Mouse (Mus musculus): ENCODE data around the gene Idh3g. TPM values are rescaled to one million over a fixed set of nuclear protein-coding genes. Genes with fewer than 3 reads are reported as not detected.

Gene Idh3g
- polyA plus RNA-seq (2017; shearing (Covaris generic)): 100 to 1,000 TPM; 135 to 184 (median 143) TPM

DNA sequence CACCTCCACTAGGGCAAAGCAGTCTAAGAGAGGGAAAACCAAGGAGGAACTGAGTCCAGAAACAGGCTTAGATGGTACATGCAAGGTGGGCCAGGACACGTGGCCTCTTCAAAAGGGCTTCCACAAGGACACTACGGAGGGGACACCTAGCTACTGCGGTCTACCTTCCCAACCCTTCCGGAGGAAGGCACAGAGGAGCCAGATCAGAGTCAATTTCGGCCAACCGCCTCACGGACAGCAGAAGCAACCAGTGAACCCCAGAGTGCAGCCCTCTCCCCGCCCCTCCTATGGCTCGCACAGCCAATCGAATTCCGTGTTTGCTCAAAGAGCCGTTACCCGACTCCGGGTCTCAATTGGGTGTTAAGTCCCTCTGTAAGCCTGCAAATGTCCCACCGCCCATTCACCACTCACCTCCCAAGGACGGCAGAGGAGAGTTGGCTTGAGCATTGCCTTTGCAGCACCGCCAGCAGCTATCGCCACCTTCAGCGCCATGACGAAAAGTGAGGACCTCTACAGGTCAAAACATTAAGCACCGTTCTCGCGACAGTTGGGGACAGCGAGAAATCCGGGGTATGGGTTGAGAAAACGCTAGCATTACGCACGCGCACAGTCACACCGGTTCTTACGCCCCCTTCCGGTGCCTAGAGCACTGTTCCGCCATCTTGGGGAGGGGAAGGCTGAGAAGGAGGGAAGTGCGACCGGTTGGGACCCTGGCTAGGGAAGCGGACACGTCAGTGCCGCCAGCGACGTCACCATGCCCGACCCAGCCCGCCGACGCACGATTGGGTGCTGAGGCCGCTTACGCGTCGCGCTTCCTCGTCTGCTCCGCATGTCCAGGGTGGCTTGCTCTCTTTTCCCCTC, at the start of gene Idh3g, which contains the start of gene Ssr4:
Gene Idh3g (minus strand): TSS at position 534 of the 861 bp plus-strand sequence.
Gene Ssr4 (plus strand): TSS at position 665 of the 861 bp plus-strand sequence.
- peak; percentile 89 for ATAC-seq

DNA sequence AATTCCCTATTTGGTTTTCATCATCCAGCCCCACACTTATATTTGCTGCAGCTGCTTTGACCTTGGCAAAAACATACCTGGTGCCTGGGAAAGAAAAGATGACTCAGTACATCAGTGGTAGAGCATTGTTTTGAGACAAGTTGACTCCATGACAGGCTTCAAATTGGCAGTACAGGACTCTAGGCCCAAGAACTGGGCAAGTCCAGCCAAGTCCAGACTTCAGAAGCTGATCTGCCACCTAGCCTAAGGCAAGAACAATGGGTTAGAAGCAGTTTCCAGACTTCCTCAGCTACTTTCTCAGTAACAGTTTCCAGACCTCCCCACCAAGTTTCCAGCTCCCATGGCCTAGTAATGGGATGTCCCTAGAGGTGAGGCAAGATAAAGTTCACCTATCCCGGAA, 49.0 kb upstream of the Idh3g start:
- no peak for ATAC-seq

DNA sequence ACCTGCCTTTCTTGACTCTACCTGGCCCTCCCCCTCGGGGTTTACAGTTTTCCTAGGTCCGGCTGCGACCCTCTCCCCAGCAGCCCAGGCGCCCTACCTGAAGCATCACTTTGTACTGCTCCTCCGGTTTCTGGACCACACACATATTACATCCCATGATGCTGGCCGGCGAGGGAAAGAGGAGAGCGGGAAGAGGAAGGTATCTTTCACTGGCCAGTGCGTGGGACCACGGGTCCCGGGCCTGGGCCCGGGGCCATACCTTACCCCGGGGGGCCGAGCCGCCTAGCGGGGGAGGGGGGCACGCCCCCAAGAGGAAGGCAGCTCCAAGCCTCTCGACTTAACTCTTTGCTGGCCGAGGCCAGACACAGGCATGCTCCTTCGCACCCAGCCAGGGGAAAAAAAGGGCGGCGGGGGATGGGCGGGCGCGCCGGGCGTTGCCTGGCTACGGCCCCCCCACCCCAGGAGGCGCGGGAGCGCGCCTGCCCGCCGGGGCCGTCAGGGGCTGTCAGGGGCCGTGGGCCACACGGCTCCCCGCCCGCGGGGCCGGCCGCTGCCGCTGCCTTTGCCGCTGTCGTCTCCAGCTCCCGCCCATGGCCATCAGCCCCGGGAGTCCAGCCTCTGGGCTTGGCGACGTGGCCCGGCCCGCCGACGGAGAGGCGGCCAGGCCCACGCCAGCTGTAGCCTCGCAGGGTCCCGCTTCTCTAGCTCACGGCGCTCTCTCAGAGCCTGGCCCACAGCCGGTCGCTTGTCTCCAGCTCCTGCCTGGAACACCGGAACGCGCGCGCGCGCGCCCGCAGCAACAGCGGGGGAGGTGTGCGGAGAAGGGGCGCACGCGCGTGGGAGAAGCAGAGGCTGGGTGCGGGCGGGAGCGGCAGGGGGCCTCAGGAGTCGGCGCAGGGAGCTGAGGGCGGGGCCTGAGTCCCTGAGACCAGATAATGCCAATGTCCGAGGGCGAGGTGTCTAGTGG, 37.8 kb upstream of the Idh3g start, which contains the start of gene Pdzd4:
Gene Pdzd4 (minus strand): TSS at position 785 of the 967 bp plus-strand sequence.
- no peak for ATAC-seq

DNA sequence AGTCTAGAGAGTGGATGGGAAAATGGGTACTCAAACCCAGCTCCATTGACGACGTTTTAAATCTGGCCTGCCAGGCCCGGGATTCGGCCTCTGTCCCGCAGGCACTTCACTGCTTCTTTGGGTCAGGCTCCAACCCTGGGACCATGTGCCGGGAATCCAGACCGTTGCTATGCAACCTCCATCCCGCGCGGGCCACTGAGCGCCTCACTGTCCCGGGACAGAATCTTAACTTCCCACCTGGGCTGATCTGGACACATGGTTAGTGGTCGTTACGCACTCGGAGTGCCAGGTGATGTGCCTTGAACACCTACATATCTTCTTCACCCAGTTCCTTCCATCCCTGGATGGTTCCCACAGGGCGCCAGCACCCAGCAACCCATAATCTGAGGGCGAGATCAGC, 37.0 kb upstream of the Idh3g start:
- no peak for ATAC-seq

DNA sequence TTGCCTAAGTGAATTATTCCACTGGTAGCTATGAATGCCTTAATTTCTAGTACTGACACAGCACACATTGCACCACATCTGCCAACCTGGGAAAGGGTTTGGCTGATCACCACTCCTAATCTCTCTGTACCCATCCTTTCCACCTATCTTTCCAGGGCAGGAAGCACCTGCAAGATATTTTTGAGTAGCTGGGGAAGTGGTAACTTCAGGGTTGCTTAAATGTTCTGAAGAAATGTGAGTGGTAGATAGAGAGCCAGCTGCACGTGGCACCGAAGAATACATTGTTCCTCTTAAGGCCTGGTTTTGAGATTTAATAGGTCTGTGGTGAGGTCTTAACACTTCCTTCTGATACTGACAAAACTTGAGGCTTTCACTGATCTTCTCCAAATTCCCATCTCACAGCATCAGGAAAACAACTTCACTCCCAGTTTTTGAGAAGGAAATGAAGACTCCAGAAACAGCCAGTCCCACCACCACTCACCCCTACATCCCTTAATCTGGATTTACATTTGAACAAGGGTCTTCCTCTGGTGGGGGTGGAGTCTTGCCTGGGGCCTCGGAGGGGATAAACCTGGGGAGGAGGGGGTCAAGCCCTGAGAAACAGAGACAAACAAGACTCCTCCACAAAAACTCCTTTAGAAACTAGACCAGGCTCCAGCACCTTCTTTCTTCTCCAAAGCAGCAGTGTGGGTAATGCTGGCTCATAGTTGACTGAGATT, 30.1 kb upstream of the Idh3g start:
- no peak for ATAC-seq

DNA sequence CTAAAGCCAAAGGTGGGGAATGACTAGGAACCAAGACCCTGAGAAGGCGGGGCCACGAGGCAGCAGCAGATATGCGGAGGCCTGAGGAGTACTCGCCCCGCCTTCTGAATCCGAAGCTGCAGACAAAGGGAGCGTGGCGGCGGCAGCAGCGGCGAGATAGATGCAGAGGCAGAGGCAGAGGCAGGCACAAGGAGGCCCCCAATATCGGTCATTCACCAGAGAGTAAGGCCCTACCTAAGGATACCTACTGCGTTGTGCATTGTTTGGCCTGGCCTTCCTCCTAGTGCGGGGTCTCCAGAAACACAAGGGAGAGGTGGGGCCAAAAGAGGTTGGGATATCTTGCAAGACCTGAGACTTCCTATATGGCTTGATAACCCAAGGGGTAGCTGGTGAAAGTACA, 28.4 kb upstream of the Idh3g start:
- ATAC-seq: no peak

DNA sequence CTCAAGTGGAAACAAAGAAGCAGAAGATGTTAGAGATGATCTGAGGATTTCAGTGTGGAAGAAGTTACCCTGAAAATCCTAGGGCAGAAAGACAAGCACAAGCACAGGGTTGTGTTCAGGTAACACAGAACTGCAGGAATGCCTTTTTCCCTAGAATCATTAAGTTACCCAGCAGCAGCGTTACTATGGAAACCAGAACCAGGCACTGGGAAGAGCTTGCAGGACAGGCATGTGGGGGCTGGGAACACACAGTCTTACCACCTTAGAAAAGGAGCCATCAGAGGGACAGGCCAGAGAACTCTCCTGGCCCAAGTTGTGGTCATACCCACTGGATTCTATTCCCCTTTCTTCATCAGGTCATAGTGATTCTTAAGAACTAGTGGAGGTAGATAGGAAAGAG, 19.1 kb upstream of the Idh3g start:
- no peak for ATAC-seq

DNA sequence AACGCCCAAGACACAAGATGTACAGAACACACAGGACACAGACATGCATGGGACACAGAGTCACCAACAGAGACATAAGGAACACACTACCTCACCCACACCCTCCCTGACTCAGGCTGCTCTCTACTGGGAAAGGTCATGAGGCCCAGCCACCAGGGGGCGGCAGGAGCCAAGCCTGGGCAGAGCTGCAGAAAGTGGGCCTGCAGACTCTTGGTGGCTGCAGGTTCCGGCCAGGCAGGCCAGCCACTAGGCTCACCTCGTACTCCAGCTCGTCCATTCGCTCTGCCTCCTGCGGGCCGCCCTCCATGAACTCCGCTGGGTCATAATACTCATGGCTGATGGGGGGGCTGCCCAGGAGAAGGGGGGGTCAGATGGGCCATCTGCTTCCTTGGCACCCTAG, 11.8 kb upstream of the Idh3g start:
- ATAC-seq: peak; percentile 79

DNA sequence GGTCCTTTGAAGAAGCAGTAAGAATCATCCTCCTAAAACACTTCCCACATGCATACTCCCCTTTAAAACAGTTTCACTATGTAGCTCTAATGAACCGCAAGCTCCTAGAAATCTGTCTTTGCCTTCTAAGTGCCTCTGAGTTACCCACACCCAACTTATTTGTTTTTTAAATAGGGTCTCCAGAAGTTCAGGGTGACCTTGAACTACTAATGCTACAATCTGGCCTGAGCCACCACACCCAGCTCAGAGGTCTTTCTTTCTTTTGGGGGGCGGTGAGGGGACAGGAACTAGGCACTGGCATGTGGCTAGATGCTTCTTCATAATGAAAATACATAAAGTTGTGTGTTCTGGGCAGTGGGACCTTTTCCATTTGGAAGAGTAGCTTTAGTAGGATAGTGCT, 10.8 kb upstream of the Idh3g start:
- ATAC-seq: no peak

DNA sequence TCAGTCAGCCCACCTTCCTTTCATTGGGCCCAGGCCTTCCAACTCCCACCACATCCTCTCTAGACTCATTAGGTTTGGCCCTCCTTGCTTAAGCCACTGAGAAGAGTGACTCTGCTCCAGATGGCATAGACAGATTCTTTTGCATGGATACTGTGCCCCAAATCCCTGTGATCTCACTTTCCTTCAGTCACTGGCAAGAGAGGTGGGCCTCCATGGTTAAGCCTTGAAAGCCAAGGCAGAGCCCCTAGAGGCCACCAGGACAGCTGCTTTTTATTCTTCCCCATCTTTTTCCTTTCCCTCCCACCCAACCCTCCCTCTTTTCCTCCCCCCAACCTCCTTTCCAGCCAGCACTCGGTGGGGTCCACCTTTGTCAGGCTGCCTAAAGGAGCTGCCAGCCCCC, 6.8 kb upstream of the Idh3g start:
- ATAC-seq: no peak

DNA sequence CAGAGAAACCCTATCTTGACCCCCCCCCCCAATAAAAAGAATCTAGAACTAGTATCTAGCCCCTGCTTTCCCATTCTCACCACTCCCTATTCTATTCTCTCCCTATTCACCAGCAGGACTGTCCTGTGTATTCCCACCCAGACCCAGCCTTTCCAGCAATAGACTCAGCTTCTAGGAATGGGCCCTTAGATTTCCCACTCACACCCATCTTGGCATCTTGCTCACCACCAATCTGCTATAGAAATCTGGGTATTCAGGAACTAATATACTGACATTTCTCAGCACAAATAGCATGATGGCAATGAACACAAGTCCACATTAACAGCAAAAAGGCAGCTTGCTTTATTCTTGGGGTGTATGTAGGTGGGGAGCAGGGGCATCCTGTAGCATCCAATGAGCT, 6.3 kb upstream of the Idh3g start:
- no peak for ATAC-seq

DNA sequence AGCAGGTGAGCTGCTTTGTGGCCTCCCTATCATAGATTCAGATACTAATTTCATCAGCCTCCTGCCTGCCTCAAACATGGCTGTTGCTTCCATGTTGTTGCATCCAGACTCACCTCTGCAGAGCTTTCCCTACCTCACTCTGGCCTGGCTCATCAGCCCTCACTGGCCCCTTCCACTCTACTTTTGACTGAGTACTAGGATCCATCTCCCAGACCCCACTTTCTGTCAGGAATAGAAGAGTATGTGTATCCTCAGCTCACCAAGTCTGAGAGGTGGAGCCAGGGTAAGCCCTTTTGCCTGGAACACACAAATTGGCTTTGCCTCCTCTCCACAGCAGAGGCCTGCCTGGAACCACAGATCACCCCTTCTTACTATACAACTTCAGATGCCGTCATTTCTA, 1.8 kb upstream of the Idh3g start:
- ATAC-seq: no peak

DNA sequence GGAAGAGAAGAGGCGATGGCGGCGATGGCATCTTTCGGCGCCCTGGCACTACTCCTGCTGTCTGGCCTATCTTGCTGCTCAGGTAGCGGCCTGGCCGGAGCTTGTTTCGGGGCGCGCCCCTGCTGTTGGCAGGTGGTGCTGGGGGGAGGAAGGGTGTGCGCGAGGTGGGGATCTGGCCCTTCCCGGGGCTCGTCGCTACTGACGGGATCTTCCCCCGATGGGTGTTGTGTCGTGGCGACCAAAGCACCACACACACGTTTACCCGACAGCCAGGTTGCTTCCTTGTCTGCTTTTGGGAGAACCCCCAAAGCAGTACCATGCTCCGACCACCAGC, 495 bp upstream of the Idh3g start:
- peak; percentile 34 for ATAC-seq

DNA sequence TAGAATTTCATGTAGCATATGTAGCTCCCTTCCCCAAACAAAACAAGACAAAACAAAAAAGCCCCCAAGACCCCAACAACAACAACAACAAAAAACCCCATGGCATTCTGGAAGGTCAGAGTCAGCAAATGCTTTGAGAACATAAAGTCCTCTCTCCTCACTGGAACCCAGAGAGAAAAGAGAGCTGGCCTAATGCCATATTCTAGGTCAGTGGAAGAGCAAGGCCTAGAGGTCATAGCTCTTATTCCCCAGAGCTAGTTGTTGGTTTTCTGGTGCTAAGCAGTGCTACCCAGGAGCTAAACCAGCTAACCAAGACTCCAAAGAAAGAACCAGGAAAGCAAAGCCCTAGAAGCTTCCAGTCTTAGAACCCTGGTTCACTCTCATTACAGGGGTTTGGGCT, 1.0 kb downstream of the Idh3g start:
- no peak for ATAC-seq

DNA sequence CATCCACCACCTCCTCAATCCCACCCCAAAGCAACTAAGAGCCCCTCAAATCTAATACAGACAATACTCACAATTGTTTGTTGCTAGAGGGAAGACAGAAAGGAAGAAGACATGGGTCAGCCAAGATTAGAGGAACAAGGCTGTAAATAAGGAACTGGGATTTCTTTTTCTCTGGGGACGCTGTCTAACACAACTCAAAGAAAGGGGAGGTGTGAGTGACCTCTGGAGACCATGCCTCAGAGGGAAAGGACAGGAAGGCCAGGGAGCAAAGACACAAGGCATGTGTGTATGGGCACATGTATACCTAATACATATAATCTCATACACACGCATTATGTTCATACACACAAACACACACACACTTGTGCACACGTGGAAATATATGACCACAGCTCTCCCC, 4.5 kb downstream of the Idh3g start:
- ATAC-seq: no peak

DNA sequence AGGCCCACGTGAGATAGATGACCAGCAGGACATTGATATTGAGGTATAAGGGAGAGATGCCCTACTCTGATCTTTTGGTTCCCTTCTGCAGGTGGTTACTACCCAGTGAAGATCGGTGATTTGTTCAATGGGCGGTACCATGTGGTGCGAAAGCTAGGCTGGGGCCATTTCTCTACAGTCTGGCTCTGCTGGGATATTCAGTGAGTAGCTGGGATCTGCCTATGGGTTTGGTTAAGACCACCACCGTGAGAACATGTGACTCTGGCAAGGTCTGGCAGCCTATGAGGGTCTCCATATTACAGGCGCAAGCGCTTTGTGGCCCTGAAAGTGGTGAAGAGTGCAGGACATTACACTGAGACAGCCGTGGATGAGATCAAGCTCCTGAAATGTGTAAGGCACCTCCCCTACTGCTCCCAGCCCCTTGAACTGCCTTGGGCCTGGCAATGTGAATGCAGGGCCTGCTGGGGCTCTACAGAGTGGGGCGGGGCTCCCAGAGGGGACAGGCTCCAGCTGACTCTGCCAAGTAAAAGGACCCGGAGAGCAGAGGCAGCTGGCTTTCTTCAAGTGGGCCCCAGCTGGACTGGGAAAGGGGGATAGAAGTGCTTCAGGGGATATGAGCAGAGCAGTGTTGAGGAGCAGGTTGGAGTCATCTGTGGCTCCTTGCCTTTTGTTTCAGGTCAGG, 11.8 kb downstream of the Idh3g start:
- ATAC-seq: no peak

DNA sequence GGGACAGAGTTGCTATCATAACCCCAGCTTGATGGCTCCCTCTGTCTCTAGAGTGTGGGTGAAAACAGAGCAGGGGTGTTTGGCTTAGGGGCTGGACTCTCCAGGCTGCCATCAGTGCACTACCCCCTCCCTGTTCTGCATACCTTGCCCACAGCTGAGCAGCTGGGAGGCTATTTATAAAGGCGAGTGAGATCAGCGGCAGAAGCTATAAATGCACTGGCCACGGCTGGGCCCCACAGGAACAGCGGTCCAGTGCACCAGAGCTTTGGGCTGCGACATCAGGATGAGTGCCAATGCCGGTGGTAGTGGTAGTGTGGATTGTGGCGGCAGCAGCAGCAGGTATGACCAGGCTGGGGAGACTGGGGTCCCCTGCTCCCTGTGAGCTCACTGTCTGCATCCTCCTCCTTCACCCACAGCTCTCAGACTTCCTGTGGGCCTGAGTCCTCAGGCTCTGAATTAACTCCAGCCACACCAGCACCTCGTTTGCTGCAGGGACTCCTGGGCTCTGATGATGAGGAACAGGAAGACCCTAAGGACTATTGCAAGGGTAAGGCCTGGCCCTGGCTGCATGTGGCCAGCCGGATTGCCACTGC, 12.4 kb downstream of the Idh3g start, which contains the start of gene Srpk3:
Gene Srpk3 (plus strand): TSS at position 238 of the 593 bp plus-strand sequence.
- ATAC-seq: no peak

DNA sequence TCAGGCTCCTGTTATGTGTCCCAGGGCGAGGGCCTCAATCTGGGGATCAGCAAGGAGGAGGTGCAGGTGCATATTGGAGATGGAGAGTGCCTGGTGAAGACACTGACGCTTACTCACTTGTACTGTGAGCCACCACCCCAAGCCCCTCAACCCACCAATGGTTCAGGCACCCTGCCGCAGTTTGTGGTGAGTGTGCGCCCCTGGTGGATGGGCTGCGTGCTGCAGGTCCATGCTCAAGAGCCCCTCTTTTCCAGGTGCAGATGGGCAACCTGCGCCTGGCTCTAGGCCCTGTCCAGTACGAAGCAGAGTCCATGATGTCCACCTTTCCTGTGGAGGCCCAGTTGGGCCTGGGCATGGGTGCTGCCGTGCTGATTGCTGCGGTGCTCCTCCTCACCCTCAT, 19.4 kb downstream of the Idh3g start:
- ATAC-seq: no peak

DNA sequence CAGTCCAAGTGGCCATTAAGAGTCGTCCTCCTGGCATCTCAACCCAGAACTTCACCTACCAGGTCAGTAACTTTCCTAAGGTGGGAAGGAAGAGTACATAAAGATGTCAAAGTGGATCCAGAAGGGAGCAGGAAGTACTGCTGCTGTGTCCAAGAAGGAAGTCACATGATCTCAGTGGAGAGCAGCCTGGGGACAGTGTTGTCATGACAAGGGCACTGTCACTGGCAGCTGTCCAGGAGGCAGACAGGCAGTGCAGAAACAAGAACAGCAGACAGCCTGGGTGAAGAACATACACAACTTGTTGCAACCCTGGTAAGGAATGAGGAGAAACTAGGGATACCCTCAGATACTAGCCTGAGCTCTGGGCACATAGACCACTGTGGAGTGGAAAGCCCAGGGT, 21.4 kb downstream of the Idh3g start:
- ATAC-seq: no peak

DNA sequence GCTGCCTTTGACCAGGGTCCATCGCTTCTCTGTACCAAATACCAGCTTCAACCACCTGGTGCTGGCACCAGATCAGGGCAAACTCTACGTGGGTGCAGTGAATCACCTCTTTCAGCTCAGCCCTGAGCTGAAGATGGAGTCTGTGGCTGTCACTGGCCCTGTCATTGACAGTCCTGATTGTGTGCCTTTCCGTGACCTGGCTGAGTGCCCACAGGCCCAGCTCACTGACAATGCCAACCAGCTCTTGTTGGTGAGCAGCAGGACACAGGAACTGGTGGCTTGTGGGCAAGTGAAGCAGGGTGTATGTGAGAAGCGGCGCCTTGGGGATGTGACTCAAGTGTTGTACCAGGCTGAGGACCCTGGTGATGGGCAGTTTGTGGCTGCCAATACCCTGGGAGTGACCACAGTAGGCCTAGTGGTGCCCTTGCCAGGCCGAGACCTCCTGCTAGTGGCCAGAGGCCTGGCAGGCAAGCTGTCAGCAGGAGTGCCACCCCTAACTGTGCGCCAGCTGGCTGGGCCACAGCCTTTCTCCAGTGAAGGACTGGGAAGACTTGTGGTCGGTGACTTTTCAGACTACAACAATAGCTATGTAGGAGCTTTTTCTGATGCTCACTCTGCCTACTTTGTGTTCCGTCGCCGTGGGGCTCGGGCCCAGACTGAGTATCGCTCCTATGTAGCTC, 27.9 kb downstream of the Idh3g start:
- ATAC-seq: no peak
